Mouse (Mus musculus) hindbrain, embryonic 11.5 days (tissue): ENCODE data around the gene 4931422A03Rik. TPM values are rescaled to one million over a fixed set of nuclear protein-coding genes. Genes with fewer than 3 reads are reported as not detected.

Experiments used
- ATAC-seq: fragments of 200-750 bp; cut with Nextera tagmentation; 2 replicates; pipeline ENCODE4 v1.8.0; 2017; ENCODE audit warnings: mild to moderate bottlenecking, moderate TSS enrichment, moderate library complexity; ENCODE audit not compliant: low FRiP score
- DNase-seq: peaks from one replicate; pipeline ENCODE4 v3.0.0-alpha.2; 2015; ENCODE audit warnings: low spot score
- H3K27ac ChIP-seq: fragments of 300-500 bp; sonication (generic); 2 replicates; pipeline ENCODE4 v1.5.1; 2014; ENCODE audit warnings: mild to moderate bottlenecking, low read depth, low read length
- H3K27me3 ChIP-seq: fragments of 300-500 bp; sonication (generic); 2 replicates; pipeline ENCODE4 v1.6.1; 2014; ENCODE audit warnings: mild to moderate bottlenecking, low read length, moderate library complexity, mixed read lengths; ENCODE audit not compliant: control insufficient read depth, insufficient read depth
- H3K36me3 ChIP-seq: fragments of 300-500 bp; sonication (generic); 2 replicates; pipeline ENCODE4 v1.6.1; 2014; ENCODE audit warnings: mild to moderate bottlenecking, low read length, moderate library complexity, mixed read lengths; ENCODE audit not compliant: control insufficient read depth, insufficient read depth
- H3K4me1 ChIP-seq: fragments of 300-500 bp; sonication (generic); replicated peaks from 2 replicates; pipeline ENCODE4 v1.6.1; 2014; ENCODE audit warnings: low read length, mixed read lengths; ENCODE audit not compliant: control insufficient read depth, insufficient read depth
- H3K4me2 ChIP-seq: fragments of 300-500 bp; sonication (generic); replicated peaks from 2 replicates; pipeline ENCODE4 v1.6.1; 2014; ENCODE audit warnings: mild to moderate bottlenecking, low read depth, low read length
- H3K4me3 ChIP-seq: fragments of 300-500 bp; sonication (generic); 2 replicates; pipeline ENCODE4 v1.5.1; 2014; ENCODE audit warnings: low read depth, low read length
- H3K9ac ChIP-seq: fragments of 300-500 bp; sonication (generic); 2 replicates; pipeline ENCODE4 v1.6.1; 2014; ENCODE audit warnings: low read depth, low read length
- H3K9me3 ChIP-seq: fragments of 300-500 bp; sonication (generic); 2 replicates; pipeline ENCODE4 v1.6.1; 2016; ENCODE audit warnings: low read length; ENCODE audit not compliant: control insufficient read depth
- WGBS: fragments of 180-500 bp; shearing (Covaris S2); extraction: QIAGEN DNeasy Blood & Tissue Kit; methylation state at CpG from one replicate; pipeline ENCODE4 v1.1.7; 2014; 5-methylcytosine and 5-hydroxymethylcytosine counted together
- polyA plus RNA-seq: library from polyadenylated mRNA; unstranded; fragments of >200 nt; fragmentation: Nextera tagmentation; extraction: Ambion mirVana; gene quantifications from 2 replicates; pipeline ENCODE4 v1.2.1, GENCODE M21; 2014

The 4931422A03Rik gene
- polyA plus RNA-seq, 1 experiment from 2014 or later: 2.5 TPM

GRCm38 (mm10) chr2:103932480-103932879 is 95.7 kb downstream of the 4931422A03Rik start:
- no peaks in the 10 kb centered on the region for H3K9me3 ChIP-seq
- H3K36me3 ChIP-seq: no peaks in the 10 kb centered on the region
- H3K4me2 ChIP-seq: no peak overlapping the region
- ATAC-seq: no peak
- H3K4me3 ChIP-seq: no peak overlapping the region
- WGBS: 83% methylated on average over 9 of the region's 9 CpGs
- H3K27me3 ChIP-seq: no peaks in the 10 kb centered on the region
- DNase-seq: no peak
- H3K27ac ChIP-seq: no peak overlapping the region
- H3K4me1 ChIP-seq: no peaks in the 10 kb centered on the region
- H3K9ac ChIP-seq: no peak overlapping the region

- no peaks in the 10 kb centered on the region for H3K9me3 ChIP-seq
- H3K27ac ChIP-seq: no peak overlapping the region
- no peak overlapping the region for H3K4me2 ChIP-seq
- no peak for ATAC-seq
- no peaks in the 10 kb centered on the region for H3K4me1 ChIP-seq
- H3K36me3 ChIP-seq: no peaks in the 10 kb centered on the region
- WGBS: 61% methylated on average over 2 of the region's 2 CpGs
- H3K4me3 ChIP-seq: no peak overlapping the region
- H3K9ac ChIP-seq: no peak overlapping the region
- no peak for DNase-seq
- H3K27me3 ChIP-seq: no peaks in the 10 kb centered on the region
Observed at GRCm38 (mm10) chr2:103932025-103932424, 96.1 kb downstream of the 4931422A03Rik start.

DNA sequence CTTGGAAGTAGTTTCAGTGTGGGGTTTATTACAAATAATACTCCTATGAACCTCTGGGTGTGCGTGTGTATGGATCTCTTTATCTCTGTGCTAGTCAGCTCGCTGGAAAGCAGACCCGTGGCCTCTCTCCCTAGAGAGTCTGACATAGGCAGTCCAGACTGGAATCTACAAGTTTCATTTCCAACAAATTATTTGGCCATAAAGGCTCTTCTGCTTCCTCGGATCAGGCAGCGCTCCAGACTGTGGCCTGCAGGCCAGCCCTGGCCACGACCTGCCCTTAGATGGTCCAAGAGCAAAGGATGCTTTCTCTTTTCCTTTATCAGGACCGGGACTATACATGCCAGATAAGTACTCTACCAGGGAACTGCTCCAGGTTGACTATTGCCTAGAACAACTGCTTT is 96.7 kb downstream of the 4931422A03Rik start:
- Histone ChIP-seq H3K4me3 (no peak overlapping the region), H3K4me2 (no peak overlapping the region), H3K36me3 (no peaks in the 10 kb centered on the region), H3K9me3 (no peaks in the 10 kb centered on the region), H3K27me3 (no peaks in the 10 kb centered on the region), H3K27ac (no peak overlapping the region), H3K4me1 (no peaks in the 10 kb centered on the region), H3K9ac (no peak overlapping the region)
- 81% methylated on average over 7 of the region's 7 CpGs for WGBS
- DNase-seq (no peak), ATAC-seq (no peak)

- H3K27me3 ChIP-seq: no peaks in the 10 kb centered on the region
- 58% methylated on average over 13 of the region's 13 CpGs for WGBS
- ATAC-seq (peak; percentile 53; the same call in 1 of the 2 replicates), DNase-seq (peak; percentile 15)
- peak overlapping the region; percentile 14; the same call in 1 of the 2 replicates for H3K27ac ChIP-seq
- no peaks in the 10 kb centered on the region for H3K4me1 ChIP-seq
- H3K4me3 ChIP-seq: no peak overlapping the region
- no peaks in the 10 kb centered on the region for H3K36me3 ChIP-seq
- no peaks in the 10 kb centered on the region for H3K9me3 ChIP-seq
- H3K9ac ChIP-seq: no peak overlapping the region
- H3K4me2 ChIP-seq: no peak overlapping the region
Observed at GRCm38 (mm10) chr2:103930306-103931019, 97.7 kb downstream of the 4931422A03Rik start.

- H3K4me1 ChIP-seq: no peaks in the 10 kb centered on the region
- no peaks in the 10 kb centered on the region for H3K27me3 ChIP-seq
- no peak overlapping the region for H3K4me2 ChIP-seq
- H3K9ac ChIP-seq: no peak overlapping the region
- no peak overlapping the region for H3K4me3 ChIP-seq
- H3K36me3 ChIP-seq: no peaks in the 10 kb centered on the region
- no peaks in the 10 kb centered on the region for H3K9me3 ChIP-seq
- H3K27ac ChIP-seq: no peak overlapping the region
- WGBS: 70% methylated on average over 1 of the region's 1 CpGs
- ATAC-seq: no peak
- DNase-seq: no peak
Observed at GRCm38 (mm10) chr2:103927610-103928145, 100.5 kb downstream of the 4931422A03Rik start.

GRCm38 (mm10) chr2:103926586-103927113 is 101.5 kb downstream of the 4931422A03Rik start:
- H3K9me3 ChIP-seq: no peaks in the 10 kb centered on the region
- no peak overlapping the region for H3K9ac ChIP-seq
- no peaks in the 10 kb centered on the region for H3K4me1 ChIP-seq
- ATAC-seq (no peak), DNase-seq (no peak)
- H3K27ac ChIP-seq: no peak overlapping the region
- H3K4me3 ChIP-seq: no peak overlapping the region
- H3K4me2 ChIP-seq: no peak overlapping the region
- WGBS: 92% methylated on average over 4 of the region's 4 CpGs
- no peaks in the 10 kb centered on the region for H3K36me3 ChIP-seq
- no peaks in the 10 kb centered on the region for H3K27me3 ChIP-seq

DNA sequence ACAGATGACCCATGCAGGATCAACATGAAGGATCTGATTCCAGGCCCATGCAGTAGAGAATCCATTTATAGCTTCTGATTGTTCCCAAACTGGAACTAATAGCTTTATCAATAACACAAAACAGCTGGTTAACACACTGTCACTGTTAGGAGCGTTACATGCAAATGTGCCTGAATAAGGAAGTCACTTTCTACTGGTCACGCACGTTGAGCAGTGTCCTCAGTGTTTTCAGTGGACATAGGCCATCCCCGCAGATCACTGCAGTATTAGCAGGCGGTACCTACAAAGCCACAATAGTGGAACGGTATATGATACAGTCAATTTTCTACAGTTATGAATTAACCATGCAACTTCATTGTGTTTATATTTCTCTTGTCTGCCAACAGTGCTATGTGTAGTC is 108.7 kb downstream of the 4931422A03Rik start:
- no peak overlapping the region for H3K4me2 ChIP-seq
- ATAC-seq (no peak), DNase-seq (no peak)
- H3K9ac ChIP-seq: no peak overlapping the region
- no peaks in the 10 kb centered on the region for H3K4me1 ChIP-seq
- no peak overlapping the region for H3K4me3 ChIP-seq
- H3K9me3 ChIP-seq: no peaks in the 10 kb centered on the region
- H3K27me3 ChIP-seq: no peaks in the 10 kb centered on the region
- no peaks in the 10 kb centered on the region for H3K36me3 ChIP-seq
- WGBS: 76% methylated on average over 6 of the region's 6 CpGs
- H3K27ac ChIP-seq: no peak overlapping the region

- no peak overlapping the region for H3K4me2 ChIP-seq
- H3K9me3 ChIP-seq: no peaks in the 10 kb centered on the region
- DNase-seq: no peak
Observed at GRCm38 (mm10) chr2:103918375-103918774, 109.8 kb downstream of the 4931422A03Rik start.

DNA sequence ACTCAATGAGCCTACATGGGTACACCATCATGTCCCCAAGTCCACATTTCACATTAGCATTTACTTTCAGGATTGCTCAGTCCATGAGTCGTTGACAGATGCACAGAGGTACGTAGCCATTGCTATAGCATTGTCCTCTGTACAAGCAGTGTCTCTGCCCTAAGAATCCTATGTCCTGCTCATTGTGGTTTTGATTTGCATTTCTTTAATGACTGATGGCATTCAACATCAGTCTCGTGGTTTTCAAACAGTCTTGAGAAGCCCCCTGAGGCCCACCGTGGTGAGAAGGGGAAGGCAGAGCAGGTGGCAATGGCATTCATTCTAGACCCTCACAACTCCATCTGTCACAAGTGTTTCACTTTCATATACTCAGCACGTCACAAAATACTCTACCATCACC is 110.8 kb downstream of the 4931422A03Rik start:
- no peak overlapping the region for H3K27ac ChIP-seq
- H3K4me2 ChIP-seq: no peak overlapping the region
- H3K4me3 ChIP-seq: no peak overlapping the region
- 76% methylated on average over 5 of the region's 5 CpGs for WGBS
- no peaks in the 10 kb centered on the region for H3K27me3 ChIP-seq
- no peak overlapping the region for H3K9ac ChIP-seq
- no peaks in the 10 kb centered on the region for H3K36me3 ChIP-seq
- no peaks in the 10 kb centered on the region for H3K9me3 ChIP-seq
- ATAC-seq (no peak), DNase-seq (no peak)
- H3K4me1 ChIP-seq: no peaks in the 10 kb centered on the region

More at GRCm38 (mm10) chr2:103918375-103918774, 109.8 kb downstream of the 4931422A03Rik start:
- 87% methylated on average over 2 of the region's 2 CpGs for WGBS
- Histone ChIP-seq H3K36me3 (no peaks in the 10 kb centered on the region), H3K27me3 (no peaks in the 10 kb centered on the region), H3K4me3 (no peak overlapping the region), H3K27ac (no peak overlapping the region), H3K9ac (no peak overlapping the region), H3K4me1 (no peaks in the 10 kb centered on the region)
- no peak for ATAC-seq
